Mouse (Mus musculus): ENCODE measurements around the gene Rag2. TPM values are rescaled to one million over a fixed set of nuclear protein-coding genes. Genes with fewer than 3 reads are reported as not detected.

Rag2 gene
- polyA plus RNA-seq, 1 experiment from 2014 or later: not detected

DNA sequence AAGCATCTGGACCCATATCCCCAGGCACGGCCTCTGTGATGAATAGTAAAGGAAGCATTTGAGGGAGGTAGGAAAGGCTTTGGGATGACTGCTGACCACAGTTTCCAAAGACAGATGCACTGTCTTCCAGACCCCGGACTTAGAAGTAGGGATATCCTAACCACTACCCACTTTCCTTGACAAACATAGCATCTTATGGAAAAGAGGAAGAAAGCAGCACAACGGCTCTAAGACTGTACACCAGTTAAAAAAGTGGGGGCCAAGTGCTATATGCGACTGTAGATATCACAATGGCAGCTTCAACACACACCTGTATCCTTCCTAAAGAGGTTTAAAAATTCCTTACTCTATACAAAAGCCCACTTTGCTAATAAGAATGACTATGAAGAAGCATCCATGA lies 6.1 kb upstream of the Rag2 start:
- 86% methylated on average over 4 of the region's 4 CpGs for WGBS
- no peak overlapping the region for H3K4me3 ChIP-seq (ENCODE audit: low read length)
- no peak overlapping the region for H3K27ac ChIP-seq (ENCODE audit: low read depth, low read length)
- no peak overlapping the region for H3K4me2 ChIP-seq (ENCODE audit: low read length)
- no peaks in the 10 kb centered on the region for H3K4me1 ChIP-seq (ENCODE audit: control insufficient read depth, insufficient read depth, low read depth, low read length)
- no peaks in the 10 kb centered on the region for H3K27me3 ChIP-seq (replicated peaks; ENCODE audit: control insufficient read depth, insufficient read depth, low read length)
- no peaks in the 10 kb centered on the region for H3K9me3 ChIP-seq (ENCODE audit: control insufficient read depth, low read length)
- no peak for ATAC-seq
- no peak overlapping the region for H3K9ac ChIP-seq (ENCODE audit: low read depth, low read length)
- H3K36me3 ChIP-seq (ENCODE audit: control insufficient read depth, insufficient read depth, low read length): no peaks in the 10 kb centered on the region

GRCm38 (mm10) chr2:101620899-101621298 lies 3.6 kb upstream of the Rag2 start:
- H3K9me3 ChIP-seq (ENCODE audit: control insufficient read depth, low read length): no peaks in the 10 kb centered on the region
- no peak overlapping the region for H3K27ac ChIP-seq (ENCODE audit: low read depth, low read length)
- no peaks in the 10 kb centered on the region for H3K36me3 ChIP-seq (ENCODE audit: control insufficient read depth, insufficient read depth, low read length)
- 78% methylated on average over 3 of the region's 3 CpGs for WGBS
- no peak for ATAC-seq
- H3K9ac ChIP-seq (ENCODE audit: low read depth, low read length): no peak overlapping the region
- no peaks in the 10 kb centered on the region for H3K4me1 ChIP-seq (ENCODE audit: control insufficient read depth, insufficient read depth, low read depth, low read length)
- H3K4me3 ChIP-seq (ENCODE audit: low read length): no peak overlapping the region
- H3K4me2 ChIP-seq (ENCODE audit: low read length): no peak overlapping the region
- H3K27me3 ChIP-seq (replicated peaks; ENCODE audit: control insufficient read depth, insufficient read depth, low read length): no peaks in the 10 kb centered on the region

- no peaks in the 10 kb centered on the region for H3K36me3 ChIP-seq (ENCODE audit: control insufficient read depth, insufficient read depth, low read length)
- no peak overlapping the region for H3K9ac ChIP-seq (ENCODE audit: low read depth, low read length)
- H3K4me3 ChIP-seq (ENCODE audit: low read length): no peak overlapping the region
- WGBS: 74% methylated on average over 7 of the region's 7 CpGs
- H3K27me3 ChIP-seq (replicated peaks; ENCODE audit: control insufficient read depth, insufficient read depth, low read length): no peaks in the 10 kb centered on the region
- no peak for ATAC-seq
- no peak overlapping the region for H3K27ac ChIP-seq (ENCODE audit: low read depth, low read length)
- H3K9me3 ChIP-seq (ENCODE audit: control insufficient read depth, low read length): no peaks in the 10 kb centered on the region
- H3K4me2 ChIP-seq (ENCODE audit: low read length): no peak overlapping the region
- H3K4me1 ChIP-seq (ENCODE audit: control insufficient read depth, insufficient read depth, low read depth, low read length): no peaks in the 10 kb centered on the region
These were observed 2.9 kb upstream of the Rag2 start for GRCm38 (mm10) chr2:101621611-101622010.

GRCm38 (mm10) chr2:101623042-101623441 lies 1.5 kb upstream of the Rag2 start:
- ATAC-seq: no peak
- 47% methylated on average over 2 of the region's 2 CpGs for WGBS

DNA sequence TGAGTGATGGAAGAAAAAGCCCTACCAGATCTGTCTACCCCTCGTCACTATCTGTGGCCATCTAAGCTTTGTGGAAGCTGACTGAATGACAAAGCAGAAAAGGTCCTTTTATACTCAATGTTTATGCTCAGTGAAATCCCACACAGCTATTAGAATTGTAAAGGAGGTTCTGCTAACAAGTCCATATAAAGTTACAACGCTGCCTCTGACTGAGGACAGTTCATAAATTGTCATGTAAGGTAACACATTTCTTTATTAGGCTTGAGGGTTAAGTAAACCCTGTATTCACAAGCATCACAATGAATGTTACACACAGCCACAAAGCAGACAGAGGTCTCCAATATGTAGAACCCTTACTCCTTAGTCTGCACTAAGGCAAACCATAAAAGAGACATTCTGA lies 507 bp upstream of the Rag2 start:
- Histone ChIP-seq H3K27ac (ENCODE audit: low read depth, low read length) (no peak overlapping the region), H3K27me3 (replicated peaks; ENCODE audit: control insufficient read depth, insufficient read depth, low read length) (no peaks in the 10 kb centered on the region)
- WGBS: 38% methylated on average over 2 of the region's 2 CpGs

More at GRCm38 (mm10) chr2:101623042-101623441, 1.5 kb upstream of the Rag2 start:
- no peaks in the 10 kb centered on the region for H3K36me3 ChIP-seq (ENCODE audit: control insufficient read depth, insufficient read depth, low read length)
- H3K4me1 ChIP-seq (ENCODE audit: control insufficient read depth, insufficient read depth, low read depth, low read length): no peaks in the 10 kb centered on the region
- H3K27ac ChIP-seq (ENCODE audit: low read depth, low read length): no peak overlapping the region
- no peak overlapping the region for H3K4me2 ChIP-seq (ENCODE audit: low read length)
- no peaks in the 10 kb centered on the region for H3K27me3 ChIP-seq (replicated peaks; ENCODE audit: control insufficient read depth, insufficient read depth, low read length)
- H3K9me3 ChIP-seq (ENCODE audit: control insufficient read depth, low read length): no peaks in the 10 kb centered on the region
- H3K9ac ChIP-seq (ENCODE audit: low read depth, low read length): no peak overlapping the region
- no peak overlapping the region for H3K4me3 ChIP-seq (ENCODE audit: low read length)

DNA sequence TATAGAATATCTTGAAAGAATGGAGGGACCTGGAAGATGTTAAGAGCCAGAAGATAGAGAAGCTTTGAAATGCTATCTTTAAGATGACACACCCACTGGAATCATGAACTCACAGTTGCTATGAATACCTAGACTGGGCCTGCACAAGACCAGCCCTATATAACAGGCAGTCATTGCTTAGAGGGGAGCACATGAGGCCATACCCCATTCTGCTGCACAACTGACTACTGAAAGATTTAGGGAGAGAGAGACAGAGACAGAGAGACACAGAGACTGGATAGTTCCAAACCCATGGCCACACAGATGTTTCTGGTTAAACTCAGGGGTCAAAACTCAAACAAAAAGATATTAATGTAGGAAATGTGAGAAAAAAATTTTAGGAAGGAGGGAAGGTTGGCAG lies 2.7 kb downstream of the Rag2 start:
- peaks cover 5% of the 10 kb centered on the region; the same call in 1 of the 2 replicates for H3K4me1 ChIP-seq (ENCODE audit: control insufficient read depth, insufficient read depth, low read depth, low read length)
- H3K4me2 ChIP-seq (ENCODE audit: low read length): no peak overlapping the region
- H3K9ac ChIP-seq (ENCODE audit: low read depth, low read length): no peak overlapping the region
- H3K36me3 ChIP-seq (ENCODE audit: control insufficient read depth, insufficient read depth, low read length): no peaks in the 10 kb centered on the region
- no peak overlapping the region for H3K27ac ChIP-seq (ENCODE audit: low read depth, low read length)
- no peaks in the 10 kb centered on the region for H3K9me3 ChIP-seq (ENCODE audit: control insufficient read depth, low read length)
- no peak for ATAC-seq
- no peak overlapping the region for H3K4me3 ChIP-seq (ENCODE audit: low read length)
- H3K27me3 ChIP-seq (replicated peaks; ENCODE audit: control insufficient read depth, insufficient read depth, low read length): no peaks in the 10 kb centered on the region

More for the DNA sequence above, 507 bp upstream of the Rag2 start:
- Histone ChIP-seq H3K4me3 (ENCODE audit: low read length) (no peak overlapping the region), H3K9ac (ENCODE audit: low read depth, low read length) (no peak overlapping the region), H3K9me3 (ENCODE audit: control insufficient read depth, low read length) (no peaks in the 10 kb centered on the region), H3K36me3 (ENCODE audit: control insufficient read depth, insufficient read depth, low read length) (no peaks in the 10 kb centered on the region), H3K4me1 (ENCODE audit: control insufficient read depth, insufficient read depth, low read depth, low read length) (no peaks in the 10 kb centered on the region), H3K4me2 (ENCODE audit: low read length) (no peak overlapping the region)
- ATAC-seq: no peak

DNA sequence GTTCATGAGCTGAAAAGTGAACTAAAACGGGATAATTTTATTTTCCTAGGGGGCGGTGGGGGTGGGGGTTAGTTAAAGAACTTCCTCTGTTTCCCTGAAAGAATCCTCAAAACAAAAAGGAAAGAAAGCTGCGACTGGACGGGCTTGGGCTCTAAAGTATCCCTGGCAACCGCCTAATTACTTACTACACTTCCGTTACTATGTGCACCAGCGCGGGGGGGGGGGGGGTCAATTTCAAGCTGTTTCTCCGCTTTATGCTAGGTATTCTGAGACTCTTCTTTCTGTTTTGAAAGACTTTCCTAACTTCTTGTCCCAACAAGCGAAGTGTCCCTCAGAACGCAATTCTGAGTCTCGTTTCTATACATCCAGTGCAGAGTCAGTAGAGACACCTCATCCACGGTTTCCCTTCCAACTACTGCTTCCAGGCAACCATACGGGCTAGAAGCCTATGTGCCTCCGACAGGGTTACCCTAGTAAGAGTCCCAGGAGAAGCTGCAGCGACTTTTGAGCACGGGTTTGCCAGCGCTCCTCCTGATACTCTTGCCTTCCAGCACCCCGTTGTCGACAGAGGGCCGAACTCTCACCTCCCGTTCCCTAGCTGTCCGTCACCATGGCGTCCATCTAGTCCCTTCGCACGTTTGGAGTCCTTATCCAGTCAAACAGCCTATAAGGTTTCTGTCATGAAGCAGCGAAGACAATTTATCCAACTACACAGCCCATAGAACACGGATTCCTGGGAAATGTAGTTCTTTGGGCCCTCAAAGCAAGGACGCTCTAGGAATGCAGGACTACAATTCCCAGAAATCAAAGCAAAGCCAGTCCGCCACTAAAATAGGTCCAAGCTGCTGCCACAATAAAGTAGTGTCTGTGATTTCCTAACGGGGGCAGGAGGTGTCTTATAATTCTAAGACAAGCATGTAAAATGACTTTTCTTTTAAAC lies 4.0 kb downstream of the Rag2 start:
- H3K27ac ChIP-seq (ENCODE audit: low read depth, low read length): peak overlapping the region; percentile 94
- no peaks in the 10 kb centered on the region for H3K27me3 ChIP-seq (replicated peaks; ENCODE audit: control insufficient read depth, insufficient read depth, low read length)
- peak; percentile 99 for ATAC-seq

GRCm38 (mm10) chr2:101638979-101639839 lies 14.7 kb downstream of the Rag2 start:
- no peak overlapping the region for H3K4me3 ChIP-seq (ENCODE audit: low read length)
- no peak overlapping the region for H3K9ac ChIP-seq (ENCODE audit: low read depth, low read length)
- H3K4me1 ChIP-seq (ENCODE audit: control insufficient read depth, insufficient read depth, low read depth, low read length): no peaks in the 10 kb centered on the region
- H3K27ac ChIP-seq (ENCODE audit: low read depth, low read length): no peak overlapping the region
- no peaks in the 10 kb centered on the region for H3K36me3 ChIP-seq (ENCODE audit: control insufficient read depth, insufficient read depth, low read length)
- no peaks in the 10 kb centered on the region for H3K9me3 ChIP-seq (ENCODE audit: control insufficient read depth, low read length)
- H3K27me3 ChIP-seq (replicated peaks; ENCODE audit: control insufficient read depth, insufficient read depth, low read length): no peaks in the 10 kb centered on the region
- H3K4me2 ChIP-seq (ENCODE audit: low read length): no peak overlapping the region
- 38% methylated on average over 7 of the region's 7 CpGs for WGBS
- ATAC-seq: peak; percentile 52

More for the DNA sequence above, 4.0 kb downstream of the Rag2 start:
- H3K4me3 ChIP-seq (ENCODE audit: low read length): peak overlapping the region; percentile 76
- peak overlapping the region; percentile 72 for H3K4me2 ChIP-seq (ENCODE audit: low read length)
- peaks cover 5% of the 10 kb centered on the region; the same call in 1 of the 2 replicates for H3K4me1 ChIP-seq (ENCODE audit: control insufficient read depth, insufficient read depth, low read depth, low read length)
- no peaks in the 10 kb centered on the region for H3K36me3 ChIP-seq (ENCODE audit: control insufficient read depth, insufficient read depth, low read length)
- WGBS: under 1% methylated on average over 31 of the region's 31 CpGs
- peak overlapping the region; percentile 84 for H3K9ac ChIP-seq (ENCODE audit: low read depth, low read length)
- H3K9me3 ChIP-seq (ENCODE audit: control insufficient read depth, low read length): no peaks in the 10 kb centered on the region

DNA sequence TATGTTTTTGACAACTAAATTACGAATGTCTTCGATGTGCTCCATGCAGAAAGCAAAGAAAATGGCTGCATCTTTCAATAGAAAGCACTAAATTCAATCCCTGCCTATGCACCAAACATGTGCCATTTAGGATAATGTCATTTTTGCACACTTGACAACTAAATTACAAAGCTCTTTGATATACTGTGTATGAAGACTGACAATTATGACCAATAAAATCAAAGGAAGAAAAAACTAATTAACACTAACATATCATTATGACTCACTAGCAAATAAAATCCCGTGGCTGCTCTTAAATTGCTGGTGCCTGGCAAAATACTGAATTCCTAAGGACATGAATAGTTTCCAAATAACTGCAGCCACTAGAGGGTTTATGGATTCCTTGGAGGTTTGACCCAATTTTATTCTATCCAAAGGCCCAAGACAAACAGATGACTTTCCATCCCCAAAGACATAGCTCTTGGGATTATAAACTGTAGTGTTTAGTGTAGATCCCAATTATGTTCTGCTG lies 15.4 kb downstream of the Rag2 start:
- H3K4me2 ChIP-seq (ENCODE audit: low read length): no peak overlapping the region
- H3K9me3 ChIP-seq (ENCODE audit: control insufficient read depth, low read length): no peaks in the 10 kb centered on the region
- no peak for ATAC-seq
- H3K36me3 ChIP-seq (ENCODE audit: control insufficient read depth, insufficient read depth, low read length): no peaks in the 10 kb centered on the region
- H3K9ac ChIP-seq (ENCODE audit: low read depth, low read length): no peak overlapping the region
- no peak overlapping the region for H3K4me3 ChIP-seq (ENCODE audit: low read length)
- 64% methylated on average over 3 of the region's 3 CpGs for WGBS
- H3K27me3 ChIP-seq (replicated peaks; ENCODE audit: control insufficient read depth, insufficient read depth, low read length): no peaks in the 10 kb centered on the region
- H3K27ac ChIP-seq (ENCODE audit: low read depth, low read length): no peak overlapping the region
- no peaks in the 10 kb centered on the region for H3K4me1 ChIP-seq (ENCODE audit: control insufficient read depth, insufficient read depth, low read depth, low read length)
